Mouse (Mus musculus): ENCODE measurements around the gene Rars2.
A peak's percentile ranks its signal among the peaks of the same experiment; 100 is the strongest.

The Rars2 gene

DNA sequence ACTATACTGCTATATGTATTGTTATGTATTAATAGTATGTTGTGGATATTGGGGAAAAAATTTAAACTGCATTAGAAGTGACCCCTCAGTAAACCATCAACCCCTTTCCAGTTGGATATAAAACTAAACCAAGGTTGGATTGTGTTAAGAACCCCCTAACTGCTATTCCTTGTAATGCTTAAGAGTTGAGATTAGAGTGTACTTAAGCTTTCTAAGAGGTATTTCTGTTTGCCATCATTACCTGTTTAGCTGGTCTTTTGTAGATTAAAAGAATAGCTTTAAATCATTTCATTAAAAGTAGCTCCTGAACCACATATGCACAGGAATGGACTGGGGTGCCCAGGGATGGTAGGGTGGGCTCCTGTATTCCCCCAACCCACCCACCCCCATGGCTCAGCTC lies 30.0 kb downstream of the Rars2 start:
- DNase-seq = no peak

DNA sequence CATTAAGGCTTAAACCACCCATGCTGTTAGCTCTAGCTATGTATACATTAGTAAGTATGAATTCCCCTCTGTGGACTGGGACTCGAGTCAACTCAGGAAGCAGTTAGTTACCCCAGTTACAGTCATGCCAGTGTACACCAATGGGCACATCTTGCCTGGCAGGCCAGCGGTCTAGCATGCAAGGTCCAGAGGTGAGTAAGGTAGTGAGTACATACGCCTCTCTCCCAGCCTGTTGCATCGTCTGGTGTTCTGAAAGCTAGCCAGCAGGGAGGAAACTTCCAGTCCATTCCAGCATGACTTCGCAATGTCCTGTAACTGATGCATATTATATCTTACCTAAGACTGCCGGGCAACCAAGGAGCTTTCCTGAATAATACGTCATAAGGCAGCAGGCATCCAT lies 38.4 kb downstream of the Rars2 start:
- no peak for DNase-seq

DNA sequence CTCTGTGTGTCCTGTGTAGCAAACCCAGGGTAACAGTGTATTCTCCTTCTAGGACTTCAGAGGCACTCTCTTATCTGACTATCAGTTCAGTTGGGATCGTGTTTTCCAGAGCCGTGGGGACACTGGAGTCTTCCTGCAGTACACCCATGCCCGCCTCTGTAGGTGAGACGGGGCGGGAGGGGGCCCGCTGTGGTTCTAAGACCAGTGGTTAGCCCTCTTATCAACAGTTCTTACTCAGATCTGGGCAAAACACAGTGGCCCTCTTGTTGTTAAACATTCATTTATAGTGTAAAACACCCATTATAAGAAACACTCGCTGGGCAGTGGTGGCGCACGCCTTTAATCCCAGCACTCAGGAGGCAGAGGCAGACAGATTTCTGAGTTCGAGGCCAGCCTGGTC lies 41.3 kb downstream of the Rars2 start:
- no peak for DNase-seq

DNA sequence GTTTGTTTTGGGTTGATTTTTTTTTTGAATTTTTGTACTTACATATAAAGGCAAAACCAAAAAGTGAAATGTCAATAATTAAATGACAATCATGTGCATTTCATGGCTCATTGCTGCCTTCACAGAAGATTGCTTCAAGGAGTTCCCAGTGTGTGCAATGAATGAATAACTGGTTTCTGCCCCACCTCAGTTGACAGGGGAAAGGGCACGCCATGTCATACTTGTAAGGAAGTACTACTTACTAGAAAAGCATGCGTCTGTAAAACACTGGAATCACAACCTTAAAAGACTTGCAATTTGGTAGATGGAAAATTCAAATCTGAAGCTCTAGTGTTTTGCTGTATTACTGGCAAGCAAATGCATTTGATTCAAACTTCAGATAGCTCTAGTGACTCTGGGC lies 44.3 kb downstream of the Rars2 start:
- no peak for DNase-seq

DNA sequence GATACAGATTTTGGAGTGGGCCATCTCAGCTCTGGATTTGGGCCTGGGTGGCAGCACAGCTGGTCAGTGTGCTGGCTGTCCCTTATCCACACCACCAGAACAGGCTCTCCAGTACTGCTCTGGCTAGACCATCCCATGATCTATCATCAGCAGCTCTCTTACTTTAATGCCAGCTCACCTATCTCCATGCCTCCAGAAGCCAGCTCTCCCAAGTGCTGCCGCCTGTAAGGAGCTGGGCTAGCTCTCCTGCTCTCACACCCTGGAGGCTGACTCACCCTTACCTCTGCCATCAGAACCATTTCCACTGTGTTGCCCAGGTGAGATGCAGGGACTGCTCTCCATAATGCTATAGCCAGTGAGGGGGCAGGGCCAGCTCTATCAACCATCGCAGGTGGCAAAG lies 46.8 kb downstream of the Rars2 start:
- no peak for DNase-seq

DNA sequence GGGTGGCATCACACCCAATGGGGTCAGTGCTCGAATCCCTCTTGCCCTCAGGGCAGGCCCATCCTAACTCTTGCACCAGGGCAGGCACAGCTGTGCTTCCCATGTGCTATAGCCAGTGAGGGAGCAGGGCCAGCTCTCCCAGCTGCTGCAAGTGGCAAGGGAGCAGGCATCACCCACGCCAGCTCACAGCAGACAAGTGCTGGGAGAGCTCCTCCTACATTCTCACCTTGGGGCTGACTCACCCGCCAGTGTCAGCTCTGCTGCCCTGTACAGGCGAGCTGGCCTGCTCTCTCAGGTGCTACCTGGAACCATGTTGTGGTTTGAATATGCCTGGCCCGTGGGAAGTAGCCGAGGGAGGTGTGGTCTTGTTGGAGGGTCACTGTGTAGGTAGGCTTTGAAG lies 47.2 kb downstream of the Rars2 start:
- no peak for DNase-seq

DNA sequence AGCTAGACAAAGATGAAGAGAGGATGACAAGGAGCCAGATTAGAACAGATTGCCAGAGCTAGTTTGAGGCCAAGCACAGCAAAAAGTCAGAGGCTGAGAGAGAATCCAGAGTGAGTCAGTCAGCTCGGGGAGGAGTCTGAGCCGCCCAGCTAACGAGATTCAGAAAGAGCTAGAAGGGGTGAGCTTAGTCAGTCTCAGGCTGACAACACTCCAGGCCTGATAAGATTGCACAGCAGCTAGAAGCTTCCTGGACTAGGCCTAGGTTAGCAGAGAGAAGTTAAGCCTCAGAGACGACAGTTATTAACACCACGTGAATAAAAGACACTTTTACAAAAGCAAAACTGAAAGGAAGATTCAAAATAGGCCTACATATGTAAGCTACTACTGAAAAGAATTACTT lies 53.2 kb downstream of the Rars2 start:
- DNase-seq = no peak

DNA sequence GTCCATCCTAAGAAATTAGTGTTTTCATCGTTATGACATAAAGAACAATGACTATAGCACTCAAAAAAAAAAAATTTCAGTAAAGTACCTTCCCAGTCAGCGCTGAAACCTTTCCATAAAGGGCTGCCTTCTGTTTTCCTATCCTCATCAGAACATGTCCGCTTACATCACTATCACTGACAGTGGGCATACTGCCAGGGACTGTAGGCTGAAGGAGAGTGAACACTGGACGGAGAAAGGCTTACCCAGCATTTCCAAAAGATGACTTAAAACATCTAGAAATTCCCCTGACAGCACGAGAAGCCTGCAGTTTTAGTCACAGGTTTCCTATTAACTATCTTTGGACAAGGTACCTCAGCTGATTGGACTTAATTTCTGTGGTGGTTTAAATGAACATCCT lies 59.0 kb downstream of the Rars2 start:
- DNase-seq = peak; percentile 37

DNA sequence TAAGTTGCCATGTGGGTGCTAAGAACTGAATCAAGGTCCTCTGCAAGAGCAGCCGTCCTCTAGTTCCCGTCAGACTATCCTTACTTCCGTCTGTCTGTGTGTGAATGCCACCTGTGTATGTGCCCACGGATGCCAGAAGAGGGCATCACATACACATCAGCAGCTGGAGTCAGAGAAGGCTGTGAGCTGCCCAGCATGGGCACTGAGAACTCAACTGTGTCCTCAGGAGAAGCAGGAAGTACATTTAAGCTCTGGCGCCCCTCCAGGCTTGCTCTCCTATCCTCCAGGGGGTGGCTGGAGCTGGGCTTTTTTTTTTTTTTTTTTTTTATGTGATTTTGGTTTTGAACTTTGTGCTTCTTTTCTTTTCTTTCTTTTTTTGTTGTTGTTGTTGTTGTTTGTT lies 65.8 kb downstream of the Rars2 start:
- DNase-seq = no peak

DNA sequence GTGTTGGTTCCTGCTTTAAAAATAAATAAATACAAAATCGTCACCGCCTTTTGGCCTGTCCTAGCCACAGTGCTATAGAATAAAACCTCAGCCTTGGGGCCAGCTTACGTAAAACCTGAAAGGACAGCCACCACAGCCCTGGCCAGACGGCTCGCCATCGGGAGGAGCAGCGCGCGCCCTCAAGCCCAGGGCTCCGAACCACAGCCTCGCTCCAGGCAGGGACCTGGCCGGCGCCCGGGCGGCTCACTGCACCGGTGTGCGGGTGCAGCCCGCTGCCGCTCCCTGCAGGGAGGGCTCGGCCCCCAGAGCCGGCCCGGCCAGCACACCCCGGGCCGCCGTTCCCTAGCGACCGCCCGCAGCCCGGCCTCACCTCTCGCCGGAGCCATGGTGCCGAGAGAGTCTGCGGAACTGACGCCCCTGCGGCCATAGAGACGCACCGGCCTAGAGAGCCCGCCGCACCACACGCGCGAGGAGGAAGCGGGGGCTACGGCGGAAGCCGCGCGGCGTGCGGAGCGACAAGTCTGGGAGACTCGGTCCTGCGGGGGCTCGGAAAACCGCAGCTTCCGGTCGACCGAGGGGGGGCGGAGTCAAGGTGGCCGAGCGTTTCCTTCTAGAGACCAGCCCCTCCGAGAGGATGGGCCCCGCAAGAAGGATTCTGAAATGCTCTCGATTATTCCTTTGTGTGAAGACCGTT lies 72.3 kb downstream of the Rars2 start, which contains the start of gene Slc35a1:
Gene Slc35a1 (minus strand): TSS at position 565 of the 694 bp plus-strand sequence.
- peak; percentile 92 for DNase-seq

DNA sequence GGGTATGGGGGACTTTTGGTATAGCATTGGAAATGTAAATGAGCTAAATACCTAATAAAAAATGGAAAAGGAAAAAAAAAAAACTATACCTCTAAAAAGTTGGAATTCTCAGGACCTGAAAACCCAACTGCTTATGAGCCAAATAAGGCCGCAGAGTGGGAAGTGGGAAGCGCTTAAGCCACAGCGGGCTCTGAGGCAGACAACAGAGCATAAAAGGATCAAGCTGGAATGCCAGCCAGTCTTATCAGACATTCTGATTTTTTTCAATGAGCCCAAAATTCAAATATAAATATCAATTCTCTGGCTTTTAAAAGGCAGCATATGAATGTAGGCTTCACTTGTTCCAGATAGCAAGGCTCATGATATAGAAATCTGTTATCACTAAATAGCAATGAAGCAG lies 73.3 kb downstream of the Rars2 start:
- DNase-seq = no peak

DNA sequence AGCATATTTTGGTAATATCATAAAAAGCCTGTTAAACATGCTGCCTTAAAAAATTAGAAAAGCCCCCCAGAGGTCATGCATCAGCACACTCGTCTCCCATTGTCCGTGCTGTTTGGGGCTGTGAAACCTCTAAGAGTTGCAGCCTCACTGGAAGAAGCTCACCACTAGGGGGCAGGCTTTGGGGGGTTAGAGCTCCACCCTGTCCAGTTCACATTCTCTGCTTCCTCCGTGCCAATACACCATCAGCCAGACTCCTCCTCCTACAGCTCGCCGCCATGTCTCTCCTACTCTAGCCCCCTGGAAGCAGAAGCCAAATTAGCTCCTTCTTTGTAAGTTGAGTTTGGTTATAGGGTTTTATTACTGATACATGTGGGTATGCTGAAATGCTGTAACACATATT lies 86.8 kb downstream of the Rars2 start:
- DNase-seq = peak; percentile 79

DNA sequence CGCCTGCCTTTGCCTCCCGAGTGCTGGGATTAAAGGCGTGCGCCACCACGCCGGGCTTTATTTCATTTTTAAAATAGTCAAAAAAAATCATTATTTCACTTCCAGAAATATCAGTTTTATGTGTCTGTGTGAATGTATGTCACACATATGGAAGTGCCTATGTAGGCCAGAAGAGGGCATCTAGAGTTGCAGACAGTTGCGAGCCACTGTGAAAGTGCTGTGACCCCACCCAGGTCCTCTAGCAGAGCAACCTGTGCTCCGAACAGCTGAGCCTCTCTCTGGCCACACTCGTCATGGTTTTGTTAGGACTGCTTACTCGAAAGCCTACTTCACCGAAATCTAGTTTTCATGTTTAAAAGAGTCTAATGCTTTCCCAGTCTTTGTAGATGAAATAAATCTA lies 87.5 kb downstream of the Rars2 start:
- DNase-seq = no peak

DNA sequence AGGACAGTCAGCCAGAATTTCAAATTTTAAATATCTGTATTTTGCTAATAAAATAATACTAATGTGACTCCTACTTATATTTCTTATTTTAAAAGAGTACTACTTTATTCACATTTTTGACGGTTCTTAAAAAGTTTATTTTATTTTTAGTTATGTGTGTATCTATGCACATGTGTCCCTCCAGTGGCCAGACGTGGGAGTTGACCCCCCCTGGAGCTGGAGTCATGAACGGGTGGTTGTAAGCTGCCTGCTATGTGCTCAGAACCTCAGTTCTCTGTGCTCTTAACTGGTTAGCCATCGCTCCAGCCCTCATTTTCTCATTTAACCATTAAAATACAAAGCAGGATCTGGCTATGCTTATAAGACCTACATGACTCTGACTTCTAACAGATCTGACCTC lies 88.3 kb downstream of the Rars2 start:
- no peak for DNase-seq

DNA sequence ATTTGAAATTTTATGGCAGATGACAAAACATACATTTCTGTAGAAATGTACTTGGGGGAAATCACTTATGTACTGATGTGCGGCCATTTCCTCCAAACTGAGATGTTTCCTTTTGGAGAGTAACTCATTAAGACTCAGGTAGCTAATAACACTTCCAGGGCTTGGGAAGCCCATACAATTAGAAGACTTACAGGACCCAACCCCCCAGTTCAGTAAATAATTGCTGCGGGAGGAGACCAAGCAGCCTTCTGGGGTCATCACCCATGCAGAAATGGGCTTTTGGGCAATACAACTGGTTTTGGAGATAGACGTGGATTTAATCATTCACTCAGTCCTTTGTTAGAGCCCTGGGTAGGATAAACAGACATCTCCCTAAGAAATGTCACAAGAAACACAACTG lies 92.5 kb downstream of the Rars2 start:
- DNase-seq = no peak

DNA sequence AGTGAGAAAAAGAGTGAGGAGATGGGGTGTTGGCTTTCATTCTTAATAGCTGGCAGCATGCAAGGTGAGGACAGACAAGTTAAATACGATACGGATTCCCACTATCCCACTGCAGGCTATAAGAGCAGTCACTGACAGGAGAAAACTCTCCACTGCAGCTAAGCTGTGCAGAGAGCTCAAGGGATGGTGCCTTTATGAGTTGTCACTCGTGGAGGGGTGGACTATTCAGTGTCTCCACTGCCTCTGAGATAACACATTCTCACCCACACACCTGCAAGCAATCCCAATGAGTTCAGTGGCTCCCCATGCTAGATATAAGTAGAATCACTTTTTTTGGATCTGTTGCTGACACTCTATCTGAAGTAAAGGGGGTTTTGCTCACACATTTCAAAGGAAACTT lies 93.4 kb downstream of the Rars2 start:
- no peak for DNase-seq

All from lung, postnatal 14 days (tissue).